Mouse (Mus musculus): ENCODE measurements around the gene Tln2.
"Not testable (repeated sequence)": the region's sequence is repeated elsewhere in the genome, so short reads cannot be mapped to it uniquely, and the experiment has no call there.

Gene Tln2

DNA sequence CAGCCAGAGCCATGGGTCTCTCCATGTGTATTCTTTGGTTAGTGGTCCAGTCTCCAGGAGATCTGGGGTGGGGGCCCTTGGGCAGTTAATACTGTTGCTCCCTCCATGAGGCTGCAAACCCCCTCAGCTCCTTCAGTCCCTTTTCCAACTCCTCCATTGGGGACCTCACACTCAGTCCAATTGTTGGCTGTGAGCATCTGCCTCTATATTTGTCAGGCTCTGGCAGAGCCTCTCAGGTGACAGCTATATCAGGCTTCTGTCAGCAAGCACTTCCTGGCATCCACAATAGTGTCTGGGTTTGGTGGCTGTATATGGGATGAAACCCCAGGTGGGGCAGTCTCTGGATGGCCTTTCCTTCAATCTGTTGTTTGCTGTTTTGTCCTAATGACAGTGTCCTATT lies 279.2 kb downstream of the Tln2 start:
- DNase-seq (ENCODE audit: low read depth, low spot score) = not testable (repeated sequence)

DNA sequence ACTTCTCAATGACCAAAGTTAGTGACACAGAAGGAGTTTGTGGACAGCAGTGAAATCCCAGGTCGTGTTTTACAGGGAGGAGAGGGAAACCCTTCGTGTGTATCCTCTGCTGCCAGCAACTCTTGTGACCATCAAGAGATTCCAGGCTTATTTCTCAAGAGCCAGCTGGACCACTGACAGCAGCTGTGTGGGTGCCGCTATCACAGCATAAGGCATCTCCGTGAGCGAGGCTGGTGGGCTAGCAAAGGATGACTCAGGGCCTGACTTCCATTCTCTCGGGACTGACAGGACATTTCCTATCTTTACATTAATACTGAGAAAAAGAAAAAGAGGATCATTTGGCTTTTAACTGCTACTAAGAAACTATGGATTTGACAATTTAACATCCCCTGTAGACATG lies 283.1 kb downstream of the Tln2 start:
- no peak for DNase-seq (ENCODE audit: low read depth, low spot score)

- DNase-seq (ENCODE audit: low read depth, low spot score) = no peak
Observed at GRCm38 (mm10) chr9:67274296-67274695, 285.2 kb downstream of the Tln2 start.

- DNase-seq (ENCODE audit: low read depth, low spot score) = no peak
Observed at GRCm38 (mm10) chr9:67273362-67273761, 286.1 kb downstream of the Tln2 start.

DNA sequence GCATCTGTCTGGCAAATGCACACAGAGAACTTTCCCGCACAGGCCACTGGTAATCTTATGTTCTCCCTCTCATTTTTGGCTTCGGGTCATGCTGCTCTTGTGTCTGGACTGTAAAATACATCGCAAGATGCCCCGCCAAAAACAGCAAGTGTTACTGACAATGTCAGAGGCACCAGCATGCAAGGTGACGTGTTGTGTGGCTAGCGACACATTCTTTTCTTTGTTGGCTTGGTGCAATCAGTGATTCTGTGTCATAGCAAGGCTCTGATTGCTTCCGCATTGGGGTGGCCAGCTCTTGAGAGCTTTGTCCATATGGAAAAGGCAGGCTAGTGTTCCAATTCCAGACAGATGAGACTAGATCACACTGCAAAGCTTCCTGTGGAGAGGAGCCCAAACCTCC lies 288.8 kb downstream of the Tln2 start:
- DNase-seq (ENCODE audit: low read depth, low spot score) = no peak

GRCm38 (mm10) chr9:67270061-67270595 lies 289.4 kb downstream of the Tln2 start:
- no peak for DNase-seq (ENCODE audit: low read depth, low spot score)

DNA sequence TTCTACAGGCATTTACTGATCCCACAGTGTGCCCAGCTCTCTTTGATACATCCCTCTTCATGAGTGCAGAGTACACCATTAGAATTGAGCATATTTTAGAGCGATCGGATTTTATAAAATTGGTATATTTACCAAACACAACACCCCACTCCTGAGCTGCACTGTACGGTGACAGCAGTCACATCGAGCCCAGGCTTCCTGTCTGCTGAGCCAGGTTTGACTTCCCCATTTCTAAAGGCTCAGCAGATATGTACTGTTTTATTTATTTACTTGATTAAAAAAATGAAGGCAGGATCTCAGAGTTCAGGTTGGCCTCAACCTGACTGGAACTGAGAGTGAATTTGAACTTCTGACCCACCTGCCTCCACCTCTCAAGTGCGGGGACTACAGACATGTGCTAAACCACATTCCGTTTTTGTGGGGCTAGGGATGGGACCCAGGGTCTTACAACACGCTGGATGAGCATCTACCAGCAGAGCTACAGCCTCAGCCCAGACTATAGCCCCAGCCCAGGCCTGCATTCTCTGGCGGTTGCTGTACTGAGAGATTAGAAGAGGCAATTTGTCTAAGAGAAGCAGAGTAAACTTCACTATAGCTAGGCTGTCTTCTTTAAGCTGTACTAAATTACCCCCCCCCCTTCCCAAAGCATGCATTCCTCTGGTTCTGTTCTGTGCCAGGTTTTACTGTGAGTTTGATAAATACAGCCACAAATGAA lies 292.1 kb downstream of the Tln2 start:
- DNase-seq (ENCODE audit: low read depth, low spot score) = no peak

- no peak for DNase-seq (ENCODE audit: low read depth, low spot score)
Observed at GRCm38 (mm10) chr9:67265513-67265912, 294.0 kb downstream of the Tln2 start.

- DNase-seq (ENCODE audit: low read depth, low spot score) = no peak
Observed at GRCm38 (mm10) chr9:67264896-67265295, 294.6 kb downstream of the Tln2 start.

DNA sequence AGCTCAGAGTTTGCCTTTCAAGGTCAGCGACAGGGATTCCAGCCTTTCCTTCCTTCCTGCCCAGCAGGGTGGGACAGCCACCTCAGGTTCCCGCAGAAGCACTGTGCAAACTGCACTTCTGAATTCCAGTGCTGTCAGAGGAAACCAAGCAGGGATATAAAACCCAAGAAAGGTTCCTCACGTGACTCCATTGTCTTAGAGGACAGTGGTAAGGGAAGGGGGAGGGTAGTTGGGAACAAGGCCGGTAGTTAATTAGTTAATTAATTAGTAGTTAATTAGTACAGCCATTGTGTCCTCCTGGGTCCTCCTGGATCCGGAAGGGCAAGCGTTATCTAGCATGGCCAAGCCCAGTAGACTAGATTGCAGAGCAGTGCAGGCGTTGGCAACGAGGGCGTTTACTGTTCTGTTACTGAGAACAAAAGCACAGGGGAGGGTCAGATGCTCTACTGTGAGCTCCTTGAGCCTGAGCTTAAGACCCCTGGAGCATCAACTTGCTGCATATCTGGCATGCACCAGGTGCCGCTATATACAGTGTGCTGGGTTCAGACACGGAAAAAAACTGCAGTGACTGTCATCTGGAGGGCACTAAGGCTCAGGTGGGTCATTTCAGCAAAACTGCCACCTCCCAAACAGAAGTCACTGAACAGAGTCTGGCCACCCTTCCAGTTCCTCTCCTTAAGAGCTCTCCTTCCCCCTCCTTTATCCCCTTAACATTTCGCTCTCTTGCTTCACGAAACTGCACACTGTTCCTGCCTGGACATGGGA lies 298.5 kb downstream of the Tln2 start:
- DNase-seq (ENCODE audit: low read depth, low spot score) = no peak

- DNase-seq (ENCODE audit: low read depth, low spot score) = no peak
Observed at GRCm38 (mm10) chr9:67250141-67250540, 309.4 kb downstream of the Tln2 start.

DNA sequence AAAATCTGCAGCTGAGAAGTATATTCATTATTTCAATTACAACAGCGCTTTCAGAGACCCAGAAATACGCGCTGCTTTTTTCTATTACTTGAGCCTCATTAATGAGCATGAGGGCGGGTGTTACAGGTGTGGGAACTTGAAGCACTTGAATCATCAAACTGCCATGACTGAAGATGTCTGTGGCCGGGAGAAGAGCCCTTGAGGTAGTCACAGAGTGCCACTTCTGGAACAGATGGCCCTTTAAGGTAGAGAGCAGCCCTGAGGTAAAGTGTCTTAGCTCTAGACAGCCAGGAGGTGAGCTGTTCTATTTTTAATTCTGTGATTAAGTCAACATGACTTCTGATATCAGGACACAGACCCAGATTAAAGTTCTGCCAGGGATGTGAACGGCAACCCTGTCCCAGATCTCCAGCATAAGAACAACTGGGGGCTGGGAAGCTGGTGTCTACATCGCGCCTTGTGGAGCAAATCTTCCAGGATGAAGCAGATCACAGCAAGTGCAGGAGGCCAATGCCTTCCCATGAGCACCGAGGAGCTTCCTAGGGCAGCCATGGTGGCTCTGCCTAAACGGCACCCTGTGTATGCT lies 312.0 kb downstream of the Tln2 start:
- DNase-seq (ENCODE audit: low read depth, low spot score) = no peak

GRCm38 (mm10) chr9:67245265-67245664 lies 314.2 kb downstream of the Tln2 start:
- DNase-seq (ENCODE audit: low read depth, low spot score) = no peak

GRCm38 (mm10) chr9:67241683-67242082 lies 317.8 kb downstream of the Tln2 start:
- DNase-seq (ENCODE audit: low read depth, low spot score) = no peak

- DNase-seq (ENCODE audit: low read depth, low spot score) = no peak
Observed at GRCm38 (mm10) chr9:67240456-67240855, 319.0 kb downstream of the Tln2 start.

GRCm38 (mm10) chr9:67236987-67237386 lies 322.5 kb downstream of the Tln2 start:
- DNase-seq (ENCODE audit: low read depth, low spot score) = no peak

GRCm38 (mm10) chr9:67235441-67236217 lies 323.9 kb downstream of the Tln2 start:
- no peak for DNase-seq (ENCODE audit: low read depth, low spot score)

GRCm38 (mm10) chr9:67229033-67229432 lies 330.5 kb downstream of the Tln2 start:
- DNase-seq (ENCODE audit: low read depth, low spot score) = no peak

DNA sequence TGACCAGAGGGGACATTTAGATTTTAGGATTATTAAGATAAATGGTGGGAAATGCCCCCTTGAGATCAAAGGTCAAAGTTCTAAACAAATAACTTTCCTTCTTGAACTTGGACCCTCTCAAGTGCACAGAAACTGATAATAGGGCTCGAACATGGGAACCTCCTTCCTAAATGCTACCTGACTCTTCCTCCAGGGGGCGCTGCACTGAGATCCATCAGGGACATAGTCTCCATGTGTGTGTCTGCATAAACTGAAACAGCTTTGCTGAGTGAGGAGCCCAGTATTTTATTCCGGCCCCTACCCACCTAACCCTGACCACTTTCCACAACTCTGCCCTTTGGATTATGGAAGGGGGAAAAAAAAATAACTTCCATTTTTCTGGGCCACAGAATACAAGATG lies 339.1 kb downstream of the Tln2 start:
- DNase-seq (ENCODE audit: low read depth, low spot score) = peak; percentile 15

DNA sequence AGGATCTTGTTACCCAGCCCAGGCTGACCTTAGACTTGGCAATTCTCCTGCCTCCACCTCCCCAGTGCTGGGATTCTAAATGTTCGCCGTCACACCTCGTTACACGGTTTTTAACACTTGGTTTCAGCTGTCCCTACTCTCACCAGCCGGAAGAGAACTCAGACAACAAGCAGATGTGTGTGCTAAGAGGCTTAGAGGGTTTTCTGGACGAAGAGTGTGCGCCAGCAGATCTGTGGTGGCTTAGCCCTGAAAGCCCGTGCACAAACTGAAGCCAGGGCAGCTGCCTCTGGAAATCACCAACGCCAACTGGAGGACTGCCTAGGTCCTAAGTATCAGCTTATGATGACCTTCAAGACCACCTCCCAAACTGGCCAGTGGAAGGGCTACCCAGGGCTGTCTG lies 341.5 kb downstream of the Tln2 start:
- no peak for DNase-seq (ENCODE audit: low read depth, low spot score)

DNA sequence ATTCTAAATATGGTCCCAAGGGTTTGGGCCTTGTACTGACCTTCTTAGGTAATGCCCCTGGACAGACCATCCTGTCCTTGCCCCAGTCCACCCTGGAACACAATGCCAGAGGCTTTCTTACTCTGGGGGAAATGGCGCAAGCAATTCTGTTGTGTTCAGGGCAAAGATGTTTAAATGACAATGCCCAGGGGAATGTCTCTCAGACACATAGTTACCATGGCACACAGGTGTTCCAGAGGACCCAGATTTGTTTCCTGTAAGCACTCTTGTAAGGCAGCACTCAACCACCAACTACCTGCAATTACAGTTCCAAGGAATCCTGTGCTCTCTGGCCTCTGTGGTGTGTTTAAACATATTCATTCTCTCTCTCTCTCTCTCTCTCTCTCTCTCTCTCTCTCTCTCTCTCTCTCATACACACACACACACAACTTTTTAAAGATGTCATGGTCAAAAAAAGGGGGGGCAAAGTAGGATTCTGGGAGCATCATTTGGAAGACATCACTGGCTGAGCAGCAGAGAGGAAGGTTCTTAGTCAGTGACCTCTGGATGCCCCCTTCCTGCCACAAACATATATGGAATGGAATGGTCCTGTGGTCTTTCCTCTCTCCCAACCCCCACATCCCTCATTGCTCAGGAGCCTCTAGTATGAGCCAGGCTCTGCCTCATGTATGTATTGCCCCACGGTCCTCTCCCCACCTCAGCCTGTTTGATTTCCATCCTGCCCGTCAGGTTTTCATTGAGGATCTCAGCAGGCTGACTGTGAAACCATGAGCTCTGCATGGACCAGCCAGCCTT lies 345.1 kb downstream of the Tln2 start:
- no peak for DNase-seq (ENCODE audit: low read depth, low spot score)
